Mouse (Mus musculus) C2C12 (cell line): ENCODE measurements around the gene Arid4a. TPM values are rescaled to one million over a fixed set of nuclear protein-coding genes. Genes with fewer than 3 reads are reported as not detected.

Experiments
- H3K27me3 ChIP-seq: one replicate; pipeline ENCODE4 v1.6.1; 2011; ENCODE audit not compliant: control insufficient read depth, insufficient read depth, insufficient read length
- H3K36me3 ChIP-seq: one replicate; pipeline ENCODE4 v1.6.1; 2011; ENCODE audit not compliant: control insufficient read depth, insufficient read depth
- H3K4me3 ChIP-seq: one replicate; pipeline ENCODE4 v1.5.1; 2011; ENCODE audit warnings: mild to moderate bottlenecking, control low read depth; ENCODE audit not compliant: poor library complexity, insufficient read depth, severe bottlenecking
- H3K79me2 ChIP-seq: one replicate; pipeline ENCODE4 v1.6.1; 2011; ENCODE audit not compliant: control insufficient read depth, insufficient read depth
- H3K79me3 ChIP-seq: one replicate; pipeline ENCODE4 v1.6.1; 2011; ENCODE audit warnings: low read depth, control low read depth
- H3ac ChIP-seq: one replicate; pipeline ENCODE3; 2011; ENCODE audit warnings: low read depth; ENCODE audit not compliant: control insufficient read depth, insufficient read length
- CEBPB ChIP-seq: IDR thresholded peaks from one replicate; pipeline ENCODE4 v1.6.1; 2011; ENCODE audit warnings: low read depth, mild to moderate bottlenecking, control low read depth, moderate library complexity
- CTCF ChIP-seq: IDR thresholded peaks from one replicate; pipeline ENCODE4 v1.5.1; 2011; ENCODE audit not compliant: control insufficient read depth, insufficient read depth, insufficient read length
- FOSL1 ChIP-seq: IDR thresholded peaks from one replicate; pipeline ENCODE4 v1.8.0; 2011; ENCODE audit warnings: mild to moderate bottlenecking, low read length; ENCODE audit not compliant: poor library complexity, insufficient read depth, severe bottlenecking
- MAX ChIP-seq: IDR thresholded peaks from one replicate; pipeline ENCODE4 v1.6.1; 2011; ENCODE audit warnings: mild to moderate bottlenecking, control low read depth
- MYOD1 ChIP-seq: IDR thresholded peaks from one replicate; pipeline ENCODE4 v1.6.1; 2011; ENCODE audit warnings: low read depth; ENCODE audit not compliant: control insufficient read depth, insufficient read length
- MYOG ChIP-seq: IDR thresholded peaks from one replicate; pipeline ENCODE4 v1.6.1; 2011; ENCODE audit not compliant: control insufficient read depth, insufficient read length; ENCODE audit errors: extremely low read depth
- USF1 ChIP-seq: IDR thresholded peaks from one replicate; pipeline ENCODE4 v1.6.1; 2011; ENCODE audit warnings: low read depth, mild to moderate bottlenecking, control low read depth, moderate library complexity
- polyA plus RNA-seq: library from polyadenylated mRNA; unstranded; fragments of >200 nt; fragmentation: generic; extraction: Trizol; gene quantifications from one replicate; pipeline ENCODE4 v1.2.1, GENCODE M21; 2012; ENCODE audit warnings: missing spikeins

Gene Arid4a
- polyA plus RNA-seq, 1 experiment, result 2.0 TPM

DNA sequence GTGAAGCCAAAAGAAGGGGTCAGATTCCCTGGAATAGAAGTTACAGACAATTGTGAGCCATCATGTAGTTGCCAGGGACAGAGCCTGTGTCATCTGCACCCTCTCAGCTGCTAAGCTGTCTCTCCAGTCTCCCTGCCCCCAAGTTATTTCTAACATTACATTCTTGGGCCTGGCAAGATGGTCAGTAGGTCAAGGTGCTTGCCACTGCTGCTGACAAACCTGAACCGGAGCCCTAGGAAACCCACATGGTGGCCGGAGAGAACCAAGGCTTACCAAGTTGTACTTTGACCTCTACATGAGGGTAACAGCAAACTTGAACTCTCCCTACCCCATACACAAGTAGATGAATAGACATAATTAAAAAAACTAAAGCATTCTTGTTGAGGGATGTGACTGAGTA, 28.7 kb downstream of the Arid4a start:
- H3K27me3 ChIP-seq, result no peaks in the 10 kb centered on the region
- TF ChIP-seq CEBPB (no peak), FOSL1 (no peak)
- no peak overlapping the region for H3ac ChIP-seq
- H3K4me3 ChIP-seq, result no peak overlapping the region
- no peaks in the 10 kb centered on the region for H3K79me2 ChIP-seq
- peaks cover 49% of the 10 kb centered on the region for H3K36me3 ChIP-seq
- H3K79me3 ChIP-seq, result no peaks in the 10 kb centered on the region

GRCm38 (mm10) chr12:71046501-71046900, 30.7 kb downstream of the Arid4a start:
- H3K4me3 ChIP-seq, result no peak overlapping the region
- no peak for TF ChIP-seq MYOG
- no peak for TF ChIP-seq FOSL1
- TF ChIP-seq MYOD1, result no peak
- TF ChIP-seq CTCF, result no peak
- no peak for TF ChIP-seq CEBPB
- no peak for TF ChIP-seq USF1
- TF ChIP-seq MAX, result no peak
- no peaks in the 10 kb centered on the region for H3K27me3 ChIP-seq
- no peaks in the 10 kb centered on the region for H3K79me2 ChIP-seq
- H3K36me3 ChIP-seq, result peaks cover 43% of the 10 kb centered on the region
- no peak overlapping the region for H3ac ChIP-seq
- no peaks in the 10 kb centered on the region for H3K79me3 ChIP-seq

DNA sequence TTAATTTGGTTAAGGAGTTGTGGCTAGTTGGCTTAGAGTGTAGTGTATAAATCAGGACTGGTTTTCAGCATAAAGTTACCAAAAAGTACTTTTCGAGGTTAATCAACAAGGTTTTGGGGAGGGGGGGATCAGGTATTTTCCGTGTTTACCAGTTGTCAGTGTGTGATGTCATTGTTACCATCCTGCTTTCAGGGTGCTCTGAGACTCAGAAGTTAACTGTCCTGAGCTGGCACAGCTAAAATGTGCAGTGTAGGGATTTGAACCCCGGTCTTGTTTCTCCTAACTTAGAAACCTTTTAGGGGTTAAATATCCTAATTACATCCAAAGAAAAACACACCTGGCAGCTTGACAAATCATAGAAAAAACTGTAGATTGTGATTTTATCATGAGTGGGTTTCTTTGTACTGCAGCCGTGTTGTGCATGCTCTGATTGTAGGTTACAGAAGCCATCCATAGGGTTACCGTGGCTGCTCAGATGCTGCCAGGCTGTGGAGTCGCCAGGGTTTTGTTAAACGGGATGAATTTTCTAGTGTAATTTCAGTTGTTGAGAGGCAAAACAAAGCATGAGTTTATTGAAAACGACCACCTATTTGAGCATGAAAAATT, 31.8 kb downstream of the Arid4a start:
- H3K79me3 ChIP-seq, result no peaks in the 10 kb centered on the region
- no peak for TF ChIP-seq USF1
- TF ChIP-seq MAX, result no peak
- TF ChIP-seq FOSL1, result no peak
- no peak for TF ChIP-seq MYOD1
- TF ChIP-seq CTCF, result no peak
- no peak for TF ChIP-seq MYOG
- TF ChIP-seq CEBPB, result no peak
- H3K79me2 ChIP-seq, result peaks cover 11% of the 10 kb centered on the region
- no peak overlapping the region for H3K4me3 ChIP-seq
- H3K36me3 ChIP-seq, result peaks cover 34% of the 10 kb centered on the region
- H3K27me3 ChIP-seq, result no peaks in the 10 kb centered on the region
- H3ac ChIP-seq, result no peak overlapping the region

DNA sequence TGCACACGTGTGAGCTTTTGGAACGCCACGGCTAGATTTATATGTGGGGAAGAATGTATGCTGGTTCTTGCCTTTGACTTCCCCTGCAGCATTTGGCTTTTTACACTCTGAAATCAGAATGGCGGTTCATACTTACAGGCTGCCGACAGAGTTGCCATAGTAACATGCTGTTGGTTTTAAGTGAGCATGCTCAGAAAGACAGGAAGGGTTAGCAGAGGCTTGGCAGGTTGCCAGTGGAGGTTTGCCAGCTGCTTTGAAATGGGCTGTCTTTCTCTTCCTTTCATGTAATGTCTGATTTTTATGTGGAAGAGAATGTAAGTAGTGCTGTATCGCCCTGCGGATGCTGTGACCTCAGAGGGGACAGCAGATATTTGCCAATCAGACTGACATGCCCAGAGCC, 32.3 kb downstream of the Arid4a start:
- no peaks in the 10 kb centered on the region for H3K79me3 ChIP-seq
- H3K79me2 ChIP-seq, result peaks cover 12% of the 10 kb centered on the region
- peaks cover 31% of the 10 kb centered on the region for H3K36me3 ChIP-seq
- no peaks in the 10 kb centered on the region for H3K27me3 ChIP-seq
- H3ac ChIP-seq, result no peak overlapping the region
- H3K4me3 ChIP-seq, result no peak overlapping the region
- TF ChIP-seq USF1, result no peak
- no peak for TF ChIP-seq CTCF
- no peak for TF ChIP-seq FOSL1
- TF ChIP-seq MAX, result no peak
- TF ChIP-seq CEBPB, result no peak
- TF ChIP-seq MYOD1, result no peak

GRCm38 (mm10) chr12:71048561-71048960, 32.8 kb downstream of the Arid4a start:
- Histone ChIP-seq H3K36me3 (peaks cover 27% of the 10 kb centered on the region), H3K27me3 (no peaks in the 10 kb centered on the region), H3ac (no peak overlapping the region), H3K4me3 (no peak overlapping the region), H3K79me3 (no peaks in the 10 kb centered on the region), H3K79me2 (peaks cover 12% of the 10 kb centered on the region)
- no peak for TF ChIP-seq MAX
- TF ChIP-seq CTCF, result no peak
- TF ChIP-seq MYOG, result no peak
- no peak for TF ChIP-seq CEBPB
- no peak for TF ChIP-seq MYOD1
- TF ChIP-seq FOSL1, result no peak
- no peak for TF ChIP-seq USF1

DNA sequence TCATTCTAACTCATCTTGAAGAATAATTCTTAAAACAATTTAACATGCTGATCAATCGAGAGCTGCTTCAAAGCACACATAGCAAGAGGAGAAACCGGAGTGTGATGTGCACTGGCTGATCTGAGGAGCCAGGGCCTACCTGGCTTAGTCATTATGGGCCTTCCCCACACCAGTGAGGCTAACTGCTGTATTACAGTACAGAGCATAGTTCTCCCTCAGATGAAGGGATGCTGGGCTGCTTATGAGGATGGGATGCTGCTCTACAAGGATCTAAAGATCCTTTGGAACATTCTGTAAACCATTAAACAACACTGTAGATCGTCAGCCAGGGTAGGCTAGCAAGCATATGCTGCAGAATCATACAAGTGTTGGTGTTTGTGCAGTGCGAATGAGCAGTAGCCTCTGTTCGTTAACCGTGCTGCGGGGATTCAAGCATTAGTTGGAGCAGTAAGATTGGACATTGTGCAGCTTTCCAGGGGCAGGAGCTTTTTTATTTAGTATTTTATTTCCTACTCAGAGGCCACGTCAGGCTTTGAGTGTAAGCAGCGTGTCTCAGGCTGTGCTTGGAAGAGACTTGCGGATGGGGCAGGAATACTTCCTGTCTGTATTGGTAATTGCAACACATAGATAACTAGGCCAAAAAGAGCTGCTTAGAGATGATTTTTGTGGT, 33.9 kb downstream of the Arid4a start:
- Histone ChIP-seq H3K4me3 (no peak overlapping the region), H3K36me3 (peaks cover 27% of the 10 kb centered on the region), H3K79me3 (no peaks in the 10 kb centered on the region), H3K79me2 (peaks cover 12% of the 10 kb centered on the region), H3ac (no peak overlapping the region), H3K27me3 (no peaks in the 10 kb centered on the region)
- TF ChIP-seq CTCF (no peak), MAX (no peak), FOSL1 (no peak), MYOG (no peak), CEBPB (no peak), MYOD1 (no peak), USF1 (no peak)
